Comparison of ENCODE assay signal across 8 mouse cellular contexts in genomic region chr5:122925534-122925958, GRCm38 (mm10).
DNase-seq lines count a peak whose midpoint lies in the region; ATAC-seq lines count a peak whose summit lies in the region.

No protein-coding gene starts in this region.

- H3K4me3 ChIP-seq in embryonic facial prominence, embryonic 11.5 days (ENCODE audit: low read depth, low read length) = no peak overlapping the region
- H3K4me3 ChIP-seq in limb, embryonic 11.5 days (ENCODE audit: low read depth, low read length) = no peak overlapping the region
- no peak overlapping the region for H3K4me3 ChIP-seq in midbrain, embryonic 16.5 days (ENCODE audit: low read depth, low read length)
- H3K4me3 ChIP-seq in stomach, embryonic 15.5 days (replicated peaks) = no peak overlapping the region

- no peak overlapping the region for H3K27ac ChIP-seq in embryonic facial prominence, embryonic 11.5 days (replicated peaks; ENCODE audit: low read depth, low read length)
- no peak overlapping the region; the same call in 1 of the 2 replicates for H3K27ac ChIP-seq in limb, embryonic 11.5 days (replicated peaks; ENCODE audit: low read depth, low read length)
- no peak overlapping the region for H3K27ac ChIP-seq in midbrain, embryonic 16.5 days (ENCODE audit: low read length)
- no peak overlapping the region for H3K27ac ChIP-seq in stomach, embryonic 15.5 days

- no peaks in the 10 kb centered on the region for H3K27me3 ChIP-seq in embryonic facial prominence, embryonic 11.5 days (ENCODE audit: control insufficient read depth, insufficient read depth, low read length)
- no peaks in the 10 kb centered on the region for H3K27me3 ChIP-seq in limb, embryonic 11.5 days (ENCODE audit: control insufficient read depth, insufficient read depth, low read length)
- no peaks in the 10 kb centered on the region for H3K27me3 ChIP-seq in midbrain, embryonic 16.5 days (ENCODE audit: control insufficient read depth, insufficient read depth, low read depth, low read length)
- no peaks in the 10 kb centered on the region for H3K27me3 ChIP-seq in stomach, embryonic 15.5 days (replicated peaks)

- H3K4me1 ChIP-seq in embryonic facial prominence, embryonic 11.5 days (ENCODE audit: control insufficient read depth, insufficient read depth, low read length) = no peaks in the 10 kb centered on the region
- peaks cover 2% of the 10 kb centered on the region; the same call in 1 of the 2 replicates for H3K4me1 ChIP-seq in limb, embryonic 11.5 days (ENCODE audit: control insufficient read depth, insufficient read depth, low read length)
- H3K4me1 ChIP-seq in midbrain, embryonic 16.5 days (ENCODE audit: control insufficient read depth, insufficient read depth, low read length) = no peaks in the 10 kb centered on the region
- H3K4me1 ChIP-seq in stomach, embryonic 15.5 days = no peaks in the 10 kb centered on the region

- no peak overlapping the region for H3K9ac ChIP-seq in embryonic facial prominence, embryonic 11.5 days (replicated peaks; ENCODE audit: low read length)
- H3K9ac ChIP-seq in limb, embryonic 11.5 days (ENCODE audit: low read length) = no peak overlapping the region
- no peak overlapping the region for H3K9ac ChIP-seq in midbrain, embryonic 16.5 days (ENCODE audit: low read depth, low read length)
- no peak overlapping the region for H3K9ac ChIP-seq in stomach, embryonic 15.5 days

- H3K4me2 ChIP-seq in embryonic facial prominence, embryonic 11.5 days (ENCODE audit: low read depth, low read length) = no peak overlapping the region
- no peak overlapping the region for H3K4me2 ChIP-seq in limb, embryonic 11.5 days (ENCODE audit: low read depth, severe bottlenecking)
- peak overlapping the region; percentile 15 for H3K4me2 ChIP-seq in midbrain, embryonic 16.5 days (ENCODE audit: low read length)
- H3K4me2 ChIP-seq in stomach, embryonic 15.5 days = peak overlapping the region; percentile 42

- DNase-seq in CD4-positive helper T cell, adult 2 months (ENCODE audit: low read depth, low spot score) = peak; percentile 62
- DNase-seq in adrenal gland, postnatal 25 days = peak; percentile 70
- peak; percentile 78 for DNase-seq in embryonic facial prominence, embryonic 11.5 days (ENCODE audit: low spot score)
- DNase-seq in heart, adult 8-10 months (ENCODE audit: low spot score) = peak; percentile 72
- peak; percentile 40 to 67 for DNase-seq in kidney, adult 8-10 months
- DNase-seq in limb, embryonic 11.5 days (ENCODE audit: low spot score) = peak; percentile 80

- no peak for ATAC-seq in embryonic facial prominence, embryonic 11.5 days (replicated peaks; ENCODE audit: insufficient number of reproducible peaks, low FRiP score, low TSS enrichment, low read depth)
- no peak for ATAC-seq in limb, embryonic 11.5 days (ENCODE audit: insufficient number of reproducible peaks, low FRiP score, low TSS enrichment, low read depth)
- ATAC-seq in midbrain, embryonic 16.5 days = peak; percentile 51; the same call in 1 of the 2 replicates
- no peak for ATAC-seq in stomach, embryonic 15.5 days (ENCODE audit: insufficient read depth, low FRiP score, low read depth)

- no peaks in the 10 kb centered on the region for H3K36me3 ChIP-seq in embryonic facial prominence, embryonic 11.5 days (replicated peaks; ENCODE audit: control insufficient read depth, insufficient read depth, low read depth, low read length)
- no peaks in the 10 kb centered on the region for H3K36me3 ChIP-seq in limb, embryonic 11.5 days (ENCODE audit: control insufficient read depth, insufficient read depth, low read length)
- H3K36me3 ChIP-seq in midbrain, embryonic 16.5 days (ENCODE audit: control insufficient read depth, insufficient read depth, low read length) = no peaks in the 10 kb centered on the region
- no peaks in the 10 kb centered on the region for H3K36me3 ChIP-seq in stomach, embryonic 15.5 days

- no peaks in the 10 kb centered on the region for H3K9me3 ChIP-seq in embryonic facial prominence, embryonic 11.5 days (replicated peaks; ENCODE audit: control insufficient read depth, low read length)
- no peaks in the 10 kb centered on the region for H3K9me3 ChIP-seq in limb, embryonic 11.5 days (ENCODE audit: control insufficient read depth, low read length)
- no peaks in the 10 kb centered on the region for H3K9me3 ChIP-seq in midbrain, embryonic 16.5 days (replicated peaks; ENCODE audit: control insufficient read depth, low read length, poor library complexity, severe bottlenecking)
- H3K9me3 ChIP-seq in stomach, embryonic 15.5 days = no peaks in the 10 kb centered on the region

- WGBS in embryonic facial prominence, embryonic 11.5 days = 39% methylated on average over 7 of the region's 7 CpGs
- 45% methylated on average over 7 of the region's 7 CpGs for WGBS in limb, embryonic 11.5 days
- WGBS in midbrain, embryonic 16.5 days = 34% methylated on average over 7 of the region's 7 CpGs
- 19% methylated on average over 7 of the region's 7 CpGs for WGBS in stomach, embryonic 15.5 days

Comparison
In these comparisons a context has a peak if more than half of its experiments do, and no peak if none do; other contexts are left out.
1. H3K4me2 ChIP-seq: peak in midbrain, embryonic 16.5 days (single experiment) and stomach, embryonic 15.5 days (single experiment); none in embryonic facial prominence, embryonic 11.5 days (single experiment) and limb, embryonic 11.5 days (single experiment).
2. Peak in every context shown above with its lines, with median percentiles within 50 percentile points of each other: DNase-seq.